Mouse (Mus musculus) hindbrain, embryonic 15.5 days (tissue): ENCODE measurements around the gene Gm8237. TPM values are rescaled to one million over a fixed set of nuclear protein-coding genes. Genes with fewer than 3 reads are reported as not detected.
A peak's percentile ranks its signal among the peaks of the same experiment; 100 is the strongest.
"Not testable (repeated sequence)": the region's sequence is repeated elsewhere in the genome, so short reads cannot be mapped to it uniquely, and the experiment has no call there.

ENCODE experiments used
- ATAC-seq: fragments of 200-750 bp; cut with Nextera tagmentation; 2 replicates; pipeline ENCODE4 v1.8.0; 2017; ENCODE audit warnings: low read depth, moderate number of reproducible peaks, moderate TSS enrichment; ENCODE audit not compliant: low FRiP score
- H3K27ac ChIP-seq: fragments of 300-500 bp; sonication (generic); replicated peaks from 2 replicates; pipeline ENCODE4 v1.5.1; 2015; ENCODE audit warnings: mild to moderate bottlenecking, inconsistent platforms
- H3K27me3 ChIP-seq: fragments of 300-500 bp; sonication (generic); 2 replicates; pipeline ENCODE4 v1.6.1; 2015; ENCODE audit warnings: control low read depth, inconsistent platforms
- H3K36me3 ChIP-seq: fragments of 300-500 bp; sonication (generic); 2 replicates; pipeline ENCODE4 v1.6.1; 2015; ENCODE audit warnings: control low read depth, inconsistent platforms
- H3K4me1 ChIP-seq: fragments of 300-500 bp; sonication (generic); replicated peaks from 2 replicates; pipeline ENCODE4 v1.6.1; 2015; ENCODE audit warnings: control low read depth, inconsistent platforms
- H3K4me2 ChIP-seq: fragments of 300-500 bp; sonication (generic); 2 replicates; pipeline ENCODE4 v1.6.1; 2015; ENCODE audit warnings: moderate library complexity, mild to moderate bottlenecking, inconsistent platforms
- H3K4me3 ChIP-seq: fragments of 300-500 bp; sonication (generic); 2 replicates; pipeline ENCODE4 v1.5.1; 2015; ENCODE audit warnings: mild to moderate bottlenecking, inconsistent platforms
- H3K9ac ChIP-seq: fragments of 300-500 bp; sonication (generic); 2 replicates; pipeline ENCODE4 v1.6.1; 2015; ENCODE audit warnings: inconsistent platforms
- H3K9me3 ChIP-seq: fragments of 300-500 bp; sonication (generic); 2 replicates; pipeline ENCODE4 v1.6.1; 2016; ENCODE audit warnings: control low read depth, inconsistent platforms
- WGBS: fragments of 180-500 bp; shearing (Covaris S2); methylation state at CpG from one replicate; pipeline ENCODE4 v1.1.7; 2015; 5-methylcytosine and 5-hydroxymethylcytosine counted together
- polyA plus RNA-seq: library from polyadenylated mRNA; unstranded; fragments of >200 nt; fragmentation: Nextera tagmentation; extraction: Ambion mirVana; gene quantifications from 2 replicates; pipeline ENCODE4 v1.2.1, GENCODE M21; 2015

Gene Gm8237
- 1.3 and 1.6 TPM in 2 replicates for polyA plus RNA-seq

GRCm38 (mm10) chr14:5880241-5880640 lies at the start of gene Gm8237:
Gm8237 (minus strand) TSS chr14:5880382.
- 0 out of 2 replicates have a peak, but pooled peaks have one; percentile 61 for ATAC-seq
- H3K9me3 ChIP-seq, H3K36me3 ChIP-seq, H3K4me1 ChIP-seq, H3K27me3 ChIP-seq: not testable (repeated sequence)
- WGBS, result 0% methylated on average over 18 of the region's 22 CpGs
- Histone ChIP-seq H3K9ac (peak within 1 kb of the TSS; percentile 62), H3K27ac (peak within 1 kb of the TSS; percentile 64), H3K4me3 (peak within 1 kb of the TSS; percentile 54), H3K4me2 (peak within 1 kb of the TSS; percentile 80)

GRCm38 (mm10) chr14:5923276-5923675 lies 43.1 kb upstream of the Gm8237 start:
- not testable (repeated sequence) for ATAC-seq, H3K4me3 ChIP-seq, H3K27ac ChIP-seq, H3K27me3 ChIP-seq, H3K9ac ChIP-seq, H3K36me3 ChIP-seq, H3K4me1 ChIP-seq, H3K4me2 ChIP-seq, H3K9me3 ChIP-seq
- WGBS, result 84% methylated on average over 7 of the region's 7 CpGs

GRCm38 (mm10) chr14:5918330-5918942 lies 38.3 kb upstream of the Gm8237 start:
- H3K27ac ChIP-seq, H3K36me3 ChIP-seq, H3K9me3 ChIP-seq, H3K4me3 ChIP-seq, ATAC-seq, H3K4me2 ChIP-seq, H3K27me3 ChIP-seq, H3K9ac ChIP-seq, H3K4me1 ChIP-seq: not testable (repeated sequence)
- 80% methylated on average over 4 of the region's 4 CpGs for WGBS

GRCm38 (mm10) chr14:5913701-5914100 lies 33.5 kb upstream of the Gm8237 start:
- H3K9ac ChIP-seq, H3K4me1 ChIP-seq, H3K4me2 ChIP-seq, ATAC-seq, H3K9me3 ChIP-seq, H3K4me3 ChIP-seq, H3K27ac ChIP-seq, H3K27me3 ChIP-seq, H3K36me3 ChIP-seq: not testable (repeated sequence)
- whole genome bisulfite sequencing, result 92% methylated on average over 2 of the region's 2 CpGs

- H3K4me1 ChIP-seq, ATAC-seq, H3K9me3 ChIP-seq, H3K36me3 ChIP-seq, H3K27me3 ChIP-seq, H3K27ac ChIP-seq: not testable (repeated sequence)
- Histone ChIP-seq H3K4me3 (peak overlapping the region; percentile 54), H3K9ac (peak overlapping the region; percentile 62), H3K4me2 (peak overlapping the region; percentile 80)
- WGBS, result 1% methylated on average over 24 of the region's 28 CpGs
These were observed 391 bp downstream of the Gm8237 start for GRCm38 (mm10) chr14:5879791-5880190.

- H3K4me3 ChIP-seq, result peak overlapping the region; percentile 19; the same call in 1 of the 2 replicates
- not testable (repeated sequence) for H3K27me3 ChIP-seq, ATAC-seq, H3K9ac ChIP-seq, H3K9me3 ChIP-seq, H3K36me3 ChIP-seq, H3K4me1 ChIP-seq, H3K27ac ChIP-seq
- WGBS, result 6% methylated on average over 7 of the region's 11 CpGs
- H3K4me2 ChIP-seq, result peak overlapping the region; percentile 41
These were observed 1.0 kb downstream of the Gm8237 start for GRCm38 (mm10) chr14:5879136-5879535.

- not testable (repeated sequence) for H3K27ac ChIP-seq, H3K4me3 ChIP-seq, H3K9ac ChIP-seq, H3K9me3 ChIP-seq, ATAC-seq, H3K36me3 ChIP-seq, H3K27me3 ChIP-seq, H3K4me1 ChIP-seq, H3K4me2 ChIP-seq
- 90% methylated on average over 3 of the region's 3 CpGs for WGBS
These were observed 24.3 kb downstream of the Gm8237 start for GRCm38 (mm10) chr14:5855911-5856310.

GRCm38 (mm10) chr14:5830229-5830628 lies 50.0 kb downstream of the Gm8237 start, which contains the start of gene Gm3424:
Gm3424 (minus strand) TSS chr14:5830329.
- no CpG with 5 or more reads among the region's 3 CpGs for WGBS
- ATAC-seq, H3K4me1 ChIP-seq: not testable (repeated sequence)

GRCm38 (mm10) chr14:5812699-5813356 lies 67.4 kb downstream of the Gm8237 start:
- ATAC-seq, result peak; percentile 81
- H3K9ac ChIP-seq, H3K27ac ChIP-seq, H3K9me3 ChIP-seq, H3K4me3 ChIP-seq, H3K4me2 ChIP-seq, H3K4me1 ChIP-seq, H3K27me3 ChIP-seq, H3K36me3 ChIP-seq: not testable (repeated sequence)
- no CpG with 5 or more reads among the region's 47 CpGs for WGBS

More at GRCm38 (mm10) chr14:5830229-5830628, 50.0 kb downstream of the Gm8237 start, which contains the start of gene Gm3424:
- H3K9me3 ChIP-seq, H3K27me3 ChIP-seq, H3K4me2 ChIP-seq, H3K27ac ChIP-seq, H3K9ac ChIP-seq, H3K4me3 ChIP-seq, H3K36me3 ChIP-seq: not testable (repeated sequence)

Other genes with a start within 250 kb of the Gm8237 start
- not detected in 2 replicates for gene Gm8265, start 247.4 kb downstream of the Gm8237 start, polyA plus RNA-seq
- gene Gm9603, start 192.9 kb downstream of the Gm8237 start, polyA plus RNA-seq, result not detected in 2 replicates
- gene Gm3373, start 138.8 kb downstream of the Gm8237 start, polyA plus RNA-seq, result 0.54 and 1.6 TPM in 2 replicates
- gene Gm3383, start 72.4 kb downstream of the Gm8237 start, polyA plus RNA-seq, result 3.3 and 4.8 TPM in 2 replicates
- gene Gm3424, start 50.1 kb downstream of the Gm8237 start, polyA plus RNA-seq, result not detected in 2 replicates
- 4.0 and 4.4 TPM in 2 replicates for gene Gm3248, start 81.4 kb upstream of the Gm8237 start, polyA plus RNA-seq
- gene Gm3453, start 98.8 kb upstream of the Gm8237 start, polyA plus RNA-seq, result not detected in 2 replicates
- not detected in 2 replicates for gene Gm6337, start 177.9 kb upstream of the Gm8237 start, polyA plus RNA-seq
- 6.7 and 7.0 TPM in 2 replicates for gene Gm8206, start 213.6 kb upstream of the Gm8237 start, polyA plus RNA-seq
- 3.8 and 5.8 TPM in 2 replicates for gene Gm3468, start 228.3 kb upstream of the Gm8237 start, polyA plus RNA-seq
- not detected in 2 replicates for gene Gm3476, start 245.4 kb upstream of the Gm8237 start, polyA plus RNA-seq